Mouse (Mus musculus) kidney, postnatal 36 days (tissue): Measurements from ENCODE around the gene Wipf1.
"Not testable (repeated sequence)": the region's sequence is repeated elsewhere in the genome, so short reads cannot be mapped to it uniquely, and the experiment has no call there.

Experiments
- DNase-seq, 2 experiments: peaks; one replicate each; pipeline ENCODE4 v3.0.0; 2021 to 2022; ENCODE audit warnings: mixed read lengths in 2 of 2

Gene Wipf1

DNA sequence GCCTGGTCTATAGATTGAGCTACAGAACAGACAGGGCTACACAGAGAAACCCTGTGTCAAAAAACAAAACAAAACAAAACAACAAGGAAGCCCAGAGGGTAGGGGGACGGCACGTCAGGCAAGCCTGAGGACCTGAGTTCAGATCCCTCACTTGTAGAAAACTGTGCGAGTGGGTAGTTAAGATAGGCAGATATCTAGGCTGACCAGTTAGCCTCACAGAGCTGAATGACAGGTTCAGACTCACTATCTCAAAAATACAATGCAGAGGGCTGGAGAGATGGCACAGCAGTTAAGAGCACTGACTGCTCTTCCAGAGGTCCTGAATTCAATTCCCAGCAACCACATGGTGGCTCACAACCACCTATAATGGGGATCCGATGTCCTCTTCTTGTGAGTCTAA is 23.2 kb downstream of the Wipf1 start:
- DNase-seq, result not testable (repeated sequence)

DNA sequence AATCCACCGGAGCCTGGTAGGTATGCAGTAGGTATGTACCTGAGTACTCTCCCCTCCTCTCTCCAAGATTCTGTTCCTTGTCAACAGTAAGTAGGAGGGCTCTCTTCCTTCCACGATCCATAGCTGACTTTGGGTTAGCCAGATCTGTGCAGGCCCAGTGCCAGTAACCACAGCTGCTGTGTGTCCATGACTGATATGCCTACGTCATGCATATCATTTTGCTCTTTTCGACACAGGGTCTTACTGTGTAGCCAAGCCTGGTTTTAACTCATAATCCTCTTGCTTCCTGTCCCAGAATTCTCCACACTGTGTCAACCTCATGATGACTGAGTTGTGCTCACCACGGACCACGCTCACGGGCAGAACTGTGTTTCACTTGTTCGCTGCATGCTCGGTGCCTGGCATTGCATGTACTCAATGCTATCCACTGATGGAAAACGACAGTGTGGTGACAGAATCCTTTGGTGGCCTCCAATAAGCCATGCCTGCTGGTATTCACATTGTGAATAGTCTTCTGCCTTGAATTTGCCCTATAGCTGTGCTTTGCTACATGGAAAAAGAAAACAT is 26.6 kb downstream of the Wipf1 start:
- no peak for DNase-seq

DNA sequence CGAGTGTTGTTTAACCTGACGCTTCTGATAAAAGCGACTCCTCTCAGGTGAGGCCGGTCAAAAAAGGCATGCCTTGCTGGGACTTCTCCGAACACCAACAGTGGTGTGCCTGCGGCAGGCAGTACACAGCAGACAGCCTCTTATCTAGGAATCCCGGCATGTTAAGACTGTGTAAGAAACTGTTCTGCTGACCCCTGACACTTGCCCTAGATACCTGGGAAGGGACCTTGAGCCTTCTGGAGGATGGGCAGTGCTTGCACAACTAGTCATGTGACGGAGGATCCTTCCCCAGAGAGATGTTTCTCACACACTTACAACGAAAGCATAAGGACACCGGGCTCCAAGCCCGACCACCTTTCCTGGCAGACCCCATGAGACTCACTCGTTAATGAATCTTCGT is 28.7 kb downstream of the Wipf1 start:
- peak; percentile 40 to 72 for DNase-seq

DNA sequence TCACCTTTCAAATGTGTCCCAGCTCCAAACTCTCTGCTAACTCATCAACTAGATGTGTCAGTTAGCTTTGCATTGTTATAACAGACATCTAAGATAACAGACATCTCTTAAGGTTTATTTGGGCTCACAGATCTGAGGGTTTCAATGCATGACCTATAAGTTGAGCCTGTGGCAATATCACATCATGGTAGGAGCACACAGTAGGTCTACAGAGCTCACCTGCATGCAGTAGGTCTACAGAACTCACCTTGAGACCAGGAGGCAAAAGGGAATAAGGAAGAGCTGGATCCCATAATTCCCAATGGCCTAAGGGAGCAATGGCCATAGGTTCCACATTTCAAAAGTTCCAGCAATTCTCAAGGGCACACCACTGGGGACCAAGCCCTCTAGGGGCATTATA is 31.2 kb downstream of the Wipf1 start:
- no peak for DNase-seq

DNA sequence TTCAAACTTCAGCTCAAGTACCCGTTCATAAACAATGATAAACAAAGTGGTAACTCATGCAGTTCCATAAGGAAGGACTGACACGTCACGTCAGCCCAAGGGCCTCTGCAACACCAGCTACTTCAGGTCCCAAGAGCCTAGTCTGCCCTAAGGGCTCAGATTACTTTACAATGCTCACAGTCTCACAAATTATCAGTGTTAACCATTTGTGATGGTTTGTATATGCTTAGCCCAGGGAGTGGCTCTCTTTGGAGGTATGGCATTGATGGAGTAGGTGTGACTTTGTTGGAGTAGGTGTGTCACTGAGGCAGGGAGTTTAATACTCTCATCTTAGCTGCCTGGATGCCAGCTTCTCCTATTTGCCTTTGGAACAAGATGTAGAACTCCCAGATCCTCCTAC is 32.0 kb downstream of the Wipf1 start:
- no peak for DNase-seq

DNA sequence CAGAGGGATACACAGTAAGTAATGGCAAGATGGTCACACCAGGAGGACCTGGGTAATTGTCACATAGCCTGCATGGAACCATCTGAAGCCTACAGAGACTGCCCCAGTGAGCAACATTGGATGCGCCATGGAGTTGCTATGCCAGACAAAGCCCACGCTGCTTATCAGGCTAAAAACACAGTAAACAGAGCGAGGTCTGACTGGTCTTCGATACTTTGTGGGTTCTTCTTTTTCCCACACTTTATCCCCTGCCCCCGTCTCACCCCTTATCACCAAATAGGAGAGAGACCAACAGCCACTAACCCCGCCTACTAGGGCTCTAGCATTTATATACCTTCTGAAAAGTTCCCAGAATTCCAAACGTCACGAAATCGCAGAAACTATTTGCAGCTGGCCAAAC is 32.6 kb downstream of the Wipf1 start:
- no peak for DNase-seq

DNA sequence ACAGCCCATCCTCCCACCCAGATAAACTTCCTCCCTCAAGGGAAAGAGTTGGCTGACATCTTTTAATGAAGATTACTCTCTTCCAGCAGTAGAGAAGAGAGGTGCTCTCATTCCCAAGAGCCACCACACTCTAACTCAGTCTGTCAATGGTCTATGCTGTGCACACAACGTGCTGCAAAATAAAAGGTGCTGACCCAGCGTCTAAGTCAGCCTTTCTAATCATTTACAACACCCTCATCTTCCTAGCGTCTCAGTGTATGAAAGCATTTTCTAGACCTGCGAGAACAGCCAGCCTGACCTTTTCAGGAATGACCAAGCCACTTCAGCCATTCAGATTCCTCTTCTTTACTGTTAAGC is 33.2 kb downstream of the Wipf1 start:
- DNase-seq, result peak; percentile 25 to 46

DNA sequence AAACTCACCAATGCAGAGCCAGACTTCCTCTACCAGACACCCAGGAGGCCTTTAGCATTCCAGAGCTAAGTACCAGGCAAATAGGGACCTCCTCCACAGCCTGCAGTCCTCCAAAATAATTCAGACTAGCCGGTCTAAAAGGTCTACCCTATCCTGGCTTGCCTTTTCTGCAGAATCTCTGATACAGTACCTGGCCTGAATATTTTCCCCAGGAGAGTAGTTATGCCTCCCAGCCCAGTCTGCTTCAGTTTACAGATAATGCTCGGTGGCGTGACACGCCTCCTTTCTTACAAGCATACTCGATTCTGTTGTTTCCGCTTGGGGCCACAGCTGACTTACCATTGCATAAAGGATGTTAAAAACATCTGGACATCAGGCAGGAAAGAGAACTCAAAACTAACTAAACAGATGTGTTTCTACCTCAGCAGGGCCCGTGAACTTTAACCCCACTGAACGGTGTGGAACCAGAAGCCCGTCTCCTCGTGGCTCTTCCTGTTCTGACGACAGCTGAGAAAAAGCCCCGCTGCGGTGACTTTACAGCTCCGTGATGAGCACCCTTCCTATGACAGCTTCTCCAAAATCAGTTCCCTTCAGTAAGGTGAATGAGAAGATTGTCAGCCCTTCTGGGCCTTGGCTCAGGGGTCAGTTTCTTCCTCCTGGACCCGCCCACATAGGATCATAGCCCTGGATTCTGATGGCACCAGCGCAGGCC is 33.8 kb downstream of the Wipf1 start:
- peak; percentile 31 to 53 for DNase-seq

DNA sequence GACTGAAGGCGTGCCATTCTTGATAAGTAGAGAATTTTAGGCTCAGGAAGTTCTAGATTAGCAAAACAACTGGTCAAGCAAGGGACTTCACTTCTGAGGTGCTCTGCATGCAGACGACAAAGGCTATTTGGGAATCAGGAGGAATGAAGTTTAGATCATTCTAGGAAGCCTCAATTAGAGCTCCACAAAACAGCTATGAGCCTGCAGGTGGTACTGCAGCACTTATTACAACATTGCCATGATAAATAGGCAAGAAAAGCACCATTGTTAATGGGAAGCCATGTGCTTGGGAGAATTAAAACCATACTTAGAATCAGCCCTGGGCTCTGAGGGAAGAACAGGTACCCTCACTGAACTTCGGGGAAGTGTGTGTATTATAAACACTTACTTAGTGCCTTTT is 36.0 kb downstream of the Wipf1 start:
- no peak for DNase-seq

DNA sequence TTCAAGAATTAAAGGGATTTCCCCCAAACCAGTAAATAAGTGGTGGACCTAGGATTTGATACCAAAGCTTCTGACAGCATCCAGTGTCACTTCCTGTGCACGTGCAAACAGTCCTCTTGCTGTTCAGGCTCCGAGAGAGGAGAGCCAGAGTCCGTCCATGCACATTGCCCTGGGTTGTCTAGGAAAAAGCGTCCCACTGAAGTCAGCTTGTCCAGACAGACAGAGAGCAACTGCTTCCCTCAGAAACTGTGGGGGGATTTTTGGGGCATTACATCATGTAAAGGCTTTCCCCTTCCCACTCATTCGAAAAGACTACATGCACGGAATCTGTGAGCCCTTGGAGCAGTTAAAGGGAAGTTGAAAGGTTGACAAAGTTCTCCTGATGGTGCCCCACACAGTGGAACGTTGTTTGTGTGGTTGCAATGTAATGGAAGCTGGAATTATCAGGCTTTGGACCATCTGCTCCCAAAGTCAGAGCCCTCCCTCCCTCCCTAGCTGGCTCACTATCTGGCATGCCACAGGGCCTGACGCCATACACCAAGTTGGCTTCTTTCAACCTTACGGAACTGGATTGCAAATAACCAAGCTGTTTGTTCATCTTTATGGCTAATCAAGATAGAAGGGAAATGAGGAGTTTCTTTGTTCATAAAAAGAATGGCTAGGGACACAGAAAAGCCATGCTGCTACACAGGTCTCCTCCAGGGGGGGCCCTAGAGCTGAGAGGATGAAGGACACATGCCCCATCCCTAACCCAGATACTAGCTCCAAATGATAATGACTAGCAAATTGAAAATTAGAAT is 37.9 kb downstream of the Wipf1 start:
- DNase-seq, result peak; percentile 45 to 85

DNA sequence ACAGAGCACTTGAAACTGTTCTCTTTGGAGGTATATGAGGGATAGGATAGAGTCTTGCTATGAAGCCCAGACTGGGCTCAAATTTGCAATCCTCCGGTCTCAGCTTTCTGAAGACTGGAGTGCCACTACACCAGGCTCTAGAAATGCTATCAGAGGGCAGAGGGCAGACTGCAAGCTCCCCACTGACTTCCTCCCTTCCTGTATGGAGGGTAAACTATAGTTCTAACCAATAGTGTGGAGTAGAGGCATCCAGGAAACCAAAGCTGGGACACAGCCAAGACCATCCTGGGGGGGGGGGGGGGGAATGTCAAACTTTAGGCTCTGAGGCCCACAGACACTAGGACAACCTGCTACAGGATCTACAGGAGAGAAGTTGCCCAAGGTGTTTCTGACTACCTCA is 39.1 kb downstream of the Wipf1 start:
- DNase-seq, result no peak

DNA sequence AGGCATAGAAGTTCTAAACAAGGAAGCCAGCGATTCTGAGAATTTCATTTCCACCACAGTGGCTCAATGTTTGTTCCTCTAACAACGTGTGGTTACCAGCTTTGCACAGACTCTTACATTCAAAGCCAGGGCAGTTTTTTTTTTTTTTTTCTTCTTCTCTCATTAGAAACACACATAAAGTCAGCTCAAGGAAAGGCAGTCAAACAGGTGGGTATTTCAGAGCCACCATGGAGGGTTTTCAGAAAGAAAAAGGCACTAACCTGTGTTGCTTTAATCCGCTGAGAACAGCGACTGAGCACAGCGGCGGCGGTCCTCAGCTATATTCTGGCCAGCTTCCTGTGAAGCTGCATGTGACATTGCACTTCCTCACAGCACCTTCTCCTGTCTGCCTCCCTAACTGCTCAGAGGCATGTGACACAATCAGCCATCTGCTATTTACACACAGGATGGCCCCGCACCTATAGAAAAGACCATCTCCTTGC is 43.4 kb downstream of the Wipf1 start:
- peak in 1 of 2 experiments; percentile 15 for DNase-seq

DNA sequence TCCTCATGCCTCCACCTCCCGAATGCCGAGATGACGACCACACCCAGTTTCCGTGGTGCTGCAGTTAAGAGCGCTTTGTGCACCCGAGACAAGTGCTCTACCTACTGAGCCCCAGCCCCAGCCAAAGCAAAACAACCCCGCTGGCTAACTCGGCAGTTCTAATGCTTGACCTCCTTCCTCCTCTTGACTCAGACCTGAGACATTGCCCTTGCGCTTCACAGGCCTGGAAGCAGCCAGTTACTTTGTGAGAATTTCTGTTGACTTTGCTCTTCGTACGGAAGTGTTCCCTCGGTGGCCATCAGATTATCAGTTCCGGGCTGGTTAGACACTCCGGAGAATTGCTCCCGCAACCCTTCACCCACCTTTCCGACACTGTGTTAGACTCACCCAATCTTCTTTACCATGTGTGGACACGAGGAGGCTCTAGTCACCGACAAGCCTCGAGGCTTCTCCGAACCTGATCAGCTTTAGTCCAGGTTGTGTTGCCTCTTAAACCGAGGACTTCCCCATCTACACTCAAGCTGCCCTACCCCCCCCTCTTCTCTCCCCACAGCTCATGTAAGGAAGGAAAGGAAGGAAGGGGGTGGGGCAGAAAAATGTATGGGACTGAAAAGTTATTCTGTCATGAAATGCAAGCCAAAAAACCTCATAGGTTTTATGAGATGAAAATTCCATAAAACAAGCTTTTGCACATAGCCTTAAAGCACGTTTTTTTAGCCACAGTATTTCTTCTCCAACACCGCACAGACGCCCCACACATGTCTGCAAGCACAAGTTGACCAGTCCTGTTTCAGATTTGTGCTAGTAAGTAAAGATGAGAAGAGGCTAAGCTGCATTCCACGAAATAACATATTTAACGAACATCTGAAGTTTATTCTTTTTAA is 44.1 kb downstream of the Wipf1 start:
- DNase-seq, result peak in 1 of 2 experiments; percentile 14

DNA sequence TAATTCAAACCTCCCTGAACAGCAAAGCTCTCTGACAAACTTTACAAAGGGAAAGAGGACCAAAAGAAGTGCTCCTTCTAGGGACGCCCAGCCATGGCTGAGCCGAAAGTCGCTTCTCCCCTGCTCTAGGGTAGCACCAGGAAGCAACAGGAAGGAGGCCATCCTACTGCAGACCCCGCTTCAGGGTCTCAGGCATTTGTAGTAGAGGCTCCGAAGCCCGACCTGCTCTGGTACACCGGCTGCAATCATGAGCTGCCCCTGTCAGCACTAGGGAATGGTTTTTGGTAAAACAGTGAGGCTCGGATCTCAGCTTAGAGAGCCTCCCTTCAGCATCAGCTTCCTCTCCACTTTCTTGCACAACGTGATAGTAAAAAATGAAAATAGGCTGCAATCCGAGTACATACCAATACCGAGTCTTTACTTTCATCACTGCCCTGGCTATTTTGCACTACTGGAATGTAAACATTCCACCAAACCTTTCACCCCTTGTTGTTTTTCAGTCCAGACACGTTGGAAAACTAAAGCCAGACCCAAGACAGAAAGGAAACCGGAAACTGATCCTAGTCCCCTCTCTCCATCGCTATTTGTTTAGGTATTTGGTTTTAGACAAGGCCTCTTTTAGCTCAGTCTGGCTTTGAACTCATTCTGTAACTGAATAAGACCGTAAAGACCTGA is 44.8 kb downstream of the Wipf1 start:
- DNase-seq, result no peak

DNA sequence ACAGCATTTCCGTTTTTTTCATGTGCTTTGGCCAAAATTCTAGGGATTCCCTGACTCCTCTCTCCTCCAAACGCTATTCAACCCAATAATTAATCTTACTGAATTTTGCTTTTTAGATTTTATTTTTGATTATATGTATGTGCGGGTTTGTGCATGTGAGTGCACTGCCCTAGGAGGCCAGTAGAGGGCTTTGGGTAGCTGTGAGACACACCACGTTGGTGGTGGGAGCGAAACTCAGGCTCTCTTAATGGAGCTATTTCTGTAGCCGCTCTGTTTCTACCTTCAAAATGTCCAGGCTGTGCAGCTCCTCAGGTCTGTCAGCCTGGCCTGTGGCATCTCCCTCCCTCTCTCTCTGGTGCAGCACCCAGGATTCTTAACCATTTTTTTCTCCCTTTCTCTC is 50.7 kb downstream of the Wipf1 start:
- DNase-seq, result no peak

DNA sequence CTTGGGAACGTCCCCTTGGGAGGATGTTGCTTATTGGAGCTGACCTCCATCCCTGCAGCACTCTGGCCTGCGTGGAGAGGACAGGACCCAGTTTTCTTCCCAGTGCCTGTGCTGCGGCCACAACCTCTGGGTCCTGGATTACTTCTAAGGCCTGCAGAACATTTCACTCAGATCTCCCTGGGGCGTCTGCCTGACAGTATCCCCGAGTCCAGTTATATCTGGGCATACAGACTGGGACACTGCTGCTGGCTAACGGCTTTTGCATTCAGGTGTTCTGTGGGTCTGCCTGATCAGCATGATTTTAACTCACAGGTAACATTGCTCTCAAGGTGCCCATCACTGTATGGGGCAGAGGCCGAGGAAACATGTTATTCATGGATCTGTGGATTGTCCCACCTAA is 52.0 kb downstream of the Wipf1 start:
- no peak for DNase-seq

DNA sequence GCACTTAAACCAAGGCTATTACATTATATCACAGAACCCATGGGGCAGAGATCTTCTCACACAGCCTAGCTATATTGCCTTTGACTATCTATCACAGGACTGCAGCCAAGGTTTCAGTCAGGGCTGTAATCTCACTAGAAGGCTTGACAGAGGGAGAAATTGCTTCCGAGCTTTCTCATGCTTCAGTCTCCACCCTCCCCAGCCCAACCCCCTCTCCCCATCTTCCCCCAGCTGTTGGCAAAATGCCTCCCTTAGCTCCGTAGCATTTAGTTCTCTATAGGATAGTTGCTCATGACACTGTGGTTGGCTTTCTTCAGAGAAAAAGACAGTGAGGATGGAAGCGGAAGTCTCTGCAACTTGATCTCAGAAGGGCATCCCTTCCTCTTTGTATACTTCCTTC is 54.0 kb downstream of the Wipf1 start:
- DNase-seq, result no peak

DNA sequence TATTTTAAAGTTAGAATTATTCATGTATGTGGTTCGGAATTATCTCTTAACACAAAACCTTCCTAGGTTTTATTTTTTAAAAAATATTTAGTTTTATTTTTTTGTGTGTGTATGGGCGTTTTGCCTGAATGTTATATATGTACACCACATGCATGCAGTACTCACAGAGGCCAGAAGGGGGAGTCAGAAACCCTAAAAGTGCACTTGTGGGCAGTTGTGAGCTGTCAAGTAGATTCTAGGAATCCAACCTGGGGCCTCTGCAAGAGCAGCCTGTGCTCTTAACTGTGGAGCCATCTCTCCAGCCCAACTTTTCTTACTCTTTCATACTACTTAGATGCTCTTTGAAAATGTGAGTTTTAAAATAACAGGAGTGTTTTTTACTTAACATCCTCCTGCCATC is 57.4 kb downstream of the Wipf1 start:
- DNase-seq, result peak in 1 of 2 experiments; percentile 42

DNA sequence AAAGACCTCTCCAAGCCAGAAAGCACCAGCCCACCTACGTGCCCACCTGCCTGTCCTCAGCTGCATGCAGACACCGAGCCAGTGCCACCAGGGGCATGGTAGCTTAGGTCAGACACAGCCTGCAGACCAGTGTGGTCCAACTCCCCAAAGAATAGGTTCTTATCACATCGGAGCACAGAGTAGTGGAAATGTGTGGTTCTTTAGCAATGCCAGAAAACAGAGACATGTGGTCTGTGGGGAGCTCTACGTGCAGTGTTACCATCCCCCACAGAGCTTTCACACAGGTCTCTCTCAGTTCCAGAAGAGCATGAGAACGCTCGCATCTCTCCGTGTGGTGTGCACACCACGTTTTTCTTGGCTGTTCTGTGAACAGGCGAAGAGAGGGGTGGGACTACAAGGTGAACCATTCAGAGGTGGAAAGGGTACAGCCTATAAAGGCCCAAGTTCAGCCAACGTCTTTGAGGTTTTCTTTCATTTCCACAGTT is 59.3 kb downstream of the Wipf1 start:
- no peak for DNase-seq

DNA sequence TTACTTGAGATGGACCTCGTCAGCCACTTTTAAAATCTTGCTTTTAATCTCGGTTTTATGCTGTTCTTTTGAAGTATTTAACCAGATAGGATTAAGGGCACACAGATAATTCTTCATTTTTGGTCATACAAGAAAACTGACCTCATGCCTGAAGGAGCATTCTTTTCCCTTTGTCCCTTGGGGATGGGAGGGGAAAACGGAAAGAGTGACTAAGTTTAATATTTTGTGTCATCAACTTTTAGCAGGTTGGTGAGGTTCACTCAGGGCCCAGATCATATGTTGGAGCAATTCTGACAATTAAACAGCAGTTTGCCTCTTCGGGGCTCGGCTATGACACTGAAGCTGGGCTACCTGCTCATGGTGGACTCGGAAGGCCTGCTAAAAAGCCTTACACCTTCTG is 60.0 kb downstream of the Wipf1 start:
- DNase-seq, result no peak

DNA sequence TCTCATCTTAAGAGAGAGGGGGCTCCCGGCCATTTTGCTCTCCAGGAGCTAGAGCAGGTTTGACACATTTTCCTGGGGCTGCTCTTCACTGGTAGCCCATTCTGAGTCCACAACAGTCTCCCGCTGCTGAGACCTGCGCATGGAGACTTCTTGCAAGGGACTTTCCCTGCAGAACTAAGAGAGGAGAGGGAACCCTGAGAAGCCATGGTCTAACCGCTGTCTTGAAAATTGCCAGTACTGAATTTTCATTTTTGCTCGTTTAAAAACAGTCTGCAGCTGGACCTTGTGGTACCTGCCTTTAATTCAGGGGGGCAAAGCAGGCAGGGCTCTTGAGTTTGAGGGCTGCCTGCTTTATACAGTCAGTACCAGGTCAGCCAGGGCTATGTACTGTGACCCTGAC is 60.5 kb downstream of the Wipf1 start:
- no peak for DNase-seq
